Mouse (Mus musculus): Measurements from ENCODE around the gene Stx16. TPM values are rescaled to one million over a fixed set of nuclear protein-coding genes. Genes with fewer than 3 reads are reported as not detected.

Stx16 gene
- total RNA-seq, 2 experiments from 2014 or later, result 32.9 to 37.2 TPM

DNA sequence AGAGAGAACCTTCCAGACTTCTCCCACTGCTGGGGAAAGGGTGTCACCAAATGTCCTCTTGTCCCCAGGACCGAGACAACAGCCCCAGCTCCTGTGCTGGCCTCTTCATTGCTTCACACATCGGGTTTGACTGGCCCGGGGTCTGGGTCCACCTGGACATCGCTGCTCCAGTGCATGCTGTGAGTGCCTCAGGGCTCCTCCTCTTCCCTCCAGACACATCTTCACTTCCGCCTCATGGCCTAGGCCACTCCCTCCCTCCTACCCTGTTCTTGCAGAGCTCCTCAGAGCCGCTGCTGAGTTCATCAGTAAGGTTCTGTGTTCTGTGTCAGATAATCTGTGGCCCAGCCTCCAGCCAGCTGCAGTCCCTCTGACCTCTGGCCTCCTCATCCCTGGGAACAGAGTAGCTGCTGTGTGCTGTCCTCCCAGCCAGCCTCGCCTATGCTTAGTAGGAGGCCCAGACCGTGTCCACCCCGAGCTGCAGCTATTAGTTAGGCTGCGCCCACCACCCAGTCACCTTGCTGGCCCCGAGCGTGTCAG lies 45.4 kb downstream of the Stx16 start:
- no peak for ATAC-seq (replicated peaks; ENCODE audit: low FRiP score, low TSS enrichment, poor library complexity, severe bottlenecking)

GRCm38 (mm10) chr2:174122331-174122730 lies 46.2 kb downstream of the Stx16 start:
- ATAC-seq (replicated peaks; ENCODE audit: low FRiP score, low TSS enrichment, poor library complexity, severe bottlenecking), result no peak

GRCm38 (mm10) chr2:174123731-174124130 lies 47.6 kb downstream of the Stx16 start:
- no peak for ATAC-seq (replicated peaks; ENCODE audit: low FRiP score, low TSS enrichment, poor library complexity, severe bottlenecking)

GRCm38 (mm10) chr2:174126522-174127375 lies 50.6 kb downstream of the Stx16 start:
- peak; percentile 66 for ATAC-seq (replicated peaks; ENCODE audit: low FRiP score, low TSS enrichment, poor library complexity, severe bottlenecking)

DNA sequence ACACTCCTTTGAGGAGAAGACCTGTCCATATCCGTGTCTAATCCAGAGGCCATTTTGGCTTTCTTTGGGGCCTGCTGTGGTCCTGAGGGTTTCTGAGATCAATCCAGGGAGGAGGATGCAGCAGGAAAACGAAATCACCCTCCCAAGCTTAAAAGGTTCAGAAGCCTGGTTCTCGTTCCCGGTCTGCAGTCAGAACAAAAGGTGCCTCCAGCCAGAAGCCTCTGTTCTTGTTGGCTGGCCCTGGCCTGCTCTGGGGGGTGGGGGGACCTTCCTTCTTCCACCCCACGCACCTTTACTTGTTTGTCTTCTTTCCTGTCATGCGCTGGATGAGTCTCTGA lies 51.2 kb downstream of the Stx16 start:
- ATAC-seq (replicated peaks; ENCODE audit: low FRiP score, low TSS enrichment, poor library complexity, severe bottlenecking), result no peak

- ATAC-seq (replicated peaks; ENCODE audit: low FRiP score, low TSS enrichment, poor library complexity, severe bottlenecking), result no peak
Measured at GRCm38 (mm10) chr2:174128926-174129325, 52.8 kb downstream of the Stx16 start.

GRCm38 (mm10) chr2:174130468-174131097 lies 54.5 kb downstream of the Stx16 start:
- no peak for ATAC-seq (replicated peaks; ENCODE audit: low FRiP score, low TSS enrichment, poor library complexity, severe bottlenecking)

- ATAC-seq (replicated peaks; ENCODE audit: low FRiP score, low TSS enrichment, poor library complexity, severe bottlenecking), result no peak
Measured at GRCm38 (mm10) chr2:174132413-174132969, 56.4 kb downstream of the Stx16 start.

Other genes starting within 250 kb of the Stx16 start
- 80.3 and 84.4 TPM in 2 replicates for gene Npepl1, start 34.0 kb downstream of the Stx16 start, total RNA-seq (2014; fragmentation: Nextera tagmentation)
- gene Npepl1, start 34.0 kb downstream of the Stx16 start, total RNA-seq (2017), result 28.4 and 30.9 TPM in 2 replicates
- 439 and 465 TPM in 2 replicates for gene Gnas, start 208.0 kb downstream of the Stx16 start, total RNA-seq (2014; fragmentation: Nextera tagmentation)
- 227 and 273 TPM in 2 replicates for gene Gnas, start 208.0 kb downstream of the Stx16 start, total RNA-seq (2017)